Mouse (Mus musculus): ENCODE data around the gene Hspb8. TPM values are rescaled to one million over a fixed set of nuclear protein-coding genes. Genes with fewer than 3 reads are reported as not detected.

Hspb8 gene
- polyA plus RNA-seq, 1 experiment from 2014 or later: 41.0 TPM

GRCm38 (mm10) chr5:116378872-116379271, 43.8 kb downstream of the Hspb8 start:
- H3K27me3 ChIP-seq: no peaks in the 10 kb centered on the region
- no peak for TF ChIP-seq CTCF (IDR thresholded peaks at IDR 0.05)
- no peak for DNase-seq (ENCODE audit: low read depth, low spot score)
- CTCF ChIA-PET: no interaction called here
- no peak for ATAC-seq
- in situ Hi-C loops (cut with MboI; ENCODE audit: low pct_unique_long_range_greater_than_20kb): no loop called here
- POLR2A ChIA-PET: no interaction called here

DNA sequence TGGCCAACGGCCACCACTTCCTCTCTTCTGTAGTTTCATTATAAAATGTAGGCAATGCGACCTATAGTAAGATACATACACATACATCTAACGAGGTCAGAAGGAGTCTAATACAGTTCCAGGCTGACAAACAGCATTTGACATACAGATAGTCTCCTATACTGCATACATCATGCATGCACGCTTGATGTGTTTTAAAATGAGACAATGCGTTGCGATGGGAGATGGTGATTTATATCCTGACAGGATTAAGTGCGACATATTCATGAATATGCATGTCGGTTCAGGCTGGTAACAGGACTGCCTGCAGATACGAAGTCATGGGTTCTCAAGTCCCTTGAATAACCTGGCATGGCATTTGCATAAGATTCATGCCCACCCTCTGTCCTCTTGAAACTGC, 54.7 kb downstream of the Hspb8 start:
- in situ Hi-C loops (cut with MboI; ENCODE audit: low pct_unique_long_range_greater_than_20kb): no loop called here
- no peak for ATAC-seq
- no peak for TF ChIP-seq CTCF (IDR thresholded peaks at IDR 0.05)
- POLR2A ChIA-PET: no interaction called here
- DNase-seq (ENCODE audit: low read depth, low spot score): no peak
- H3K27me3 ChIP-seq: no peaks in the 10 kb centered on the region
- CTCF ChIA-PET: no interaction called here

DNA sequence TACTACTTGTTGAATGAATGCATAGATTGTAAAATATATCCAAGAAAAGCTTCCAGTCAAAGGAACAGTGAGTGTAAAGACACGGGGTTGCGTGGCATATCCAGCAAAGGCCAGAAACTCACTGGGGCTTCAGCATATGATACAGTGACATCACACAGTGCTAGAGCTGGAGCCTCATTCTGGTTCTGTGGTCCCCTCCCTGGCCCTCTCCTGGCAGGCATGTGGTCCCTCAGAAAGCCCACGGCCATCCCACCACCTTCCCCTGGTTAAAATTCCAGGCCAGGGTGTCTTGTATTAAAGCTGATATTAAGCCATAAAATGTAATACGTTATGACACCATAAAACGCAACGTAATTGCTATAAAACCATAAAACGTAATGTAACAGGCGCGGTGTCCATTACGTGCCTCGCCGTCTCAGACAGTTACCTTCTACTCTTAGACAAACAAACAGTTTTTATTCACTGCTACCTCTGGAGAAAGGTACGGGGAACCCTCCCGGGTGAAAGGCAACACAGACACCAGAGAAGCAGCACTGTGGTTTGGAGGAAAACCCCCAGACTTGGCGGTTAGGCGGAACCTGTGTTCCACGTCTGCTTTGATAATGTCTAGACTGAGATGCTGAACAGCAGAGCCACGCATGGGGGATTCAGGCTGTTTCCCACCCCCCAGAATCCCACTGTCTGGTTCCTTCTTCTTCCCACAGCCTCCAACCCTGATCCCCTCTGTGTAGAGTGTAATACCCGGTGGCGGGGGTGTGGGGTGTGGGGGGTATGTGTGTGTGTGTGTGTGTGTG, 55.6 kb downstream of the Hspb8 start:
- H3K27me3 ChIP-seq: no peaks in the 10 kb centered on the region
- no peak for ATAC-seq
- no peak for DNase-seq (ENCODE audit: low read depth, low spot score)
- CTCF ChIA-PET: no interaction called here
- TF ChIP-seq CTCF (IDR thresholded peaks at IDR 0.05): no peak
- POLR2A ChIA-PET: no interaction called here
- in situ Hi-C loops (cut with MboI; ENCODE audit: low pct_unique_long_range_greater_than_20kb): no loop called here

- ChIA-PET POLR2A (no interaction called here), CTCF (no interaction called here)
- ATAC-seq (no peak), DNase-seq (ENCODE audit: low read depth, low spot score) (no peak)
- H3K27me3 ChIP-seq: no peaks in the 10 kb centered on the region
- in situ Hi-C loops (cut with MboI; ENCODE audit: low pct_unique_long_range_greater_than_20kb): no loop called here
- TF ChIP-seq CTCF (IDR thresholded peaks at IDR 0.05): peak; percentile 41
These were observed 61.3 kb downstream of the Hspb8 start for GRCm38 (mm10) chr5:116361342-116361741.

GRCm38 (mm10) chr5:116360751-116361150, 61.9 kb downstream of the Hspb8 start:
- no peak for ATAC-seq
- ChIA-PET POLR2A (no interaction called here), CTCF (no interaction called here)
- TF ChIP-seq CTCF (IDR thresholded peaks at IDR 0.05): no peak
- H3K27me3 ChIP-seq: no peaks in the 10 kb centered on the region
- DNase-seq (ENCODE audit: low read depth, low spot score): no peak
- in situ Hi-C loops (cut with MboI; ENCODE audit: low pct_unique_long_range_greater_than_20kb): no loop called here

Other genes starting within 250 kb of the Hspb8 start
- not detected for gene Ccdc60, start 133.9 kb downstream of the Hspb8 start, polyA plus RNA-seq (2021)
- gene Srrm4, start 169.0 kb upstream of the Hspb8 start, polyA plus RNA-seq (2021): 1.7 TPM

All from Patski (cell line).